Mouse (Mus musculus) cerebellum, adult 2 months (tissue): Measurements from ENCODE around the gene Kpnb1.

Source experiments
- CTCF ChIP-seq: fragments of 200-500 bp; IDR thresholded peaks from 2 replicates; pipeline ENCODE4 v1.5.1; 2011; ENCODE audit warnings: low read depth, mild to moderate bottlenecking, control low read depth, low read length, moderate library complexity, borderline replicate concordance; ENCODE audit not compliant: insufficient read depth
- POLR2A ChIP-seq: fragments of 200-500 bp; IDR thresholded peaks from 2 replicates; pipeline ENCODE4 v1.6.1; 2011; ENCODE audit warnings: low read length, control low read depth, borderline replicate concordance; ENCODE audit not compliant: insufficient read depth

DNA sequence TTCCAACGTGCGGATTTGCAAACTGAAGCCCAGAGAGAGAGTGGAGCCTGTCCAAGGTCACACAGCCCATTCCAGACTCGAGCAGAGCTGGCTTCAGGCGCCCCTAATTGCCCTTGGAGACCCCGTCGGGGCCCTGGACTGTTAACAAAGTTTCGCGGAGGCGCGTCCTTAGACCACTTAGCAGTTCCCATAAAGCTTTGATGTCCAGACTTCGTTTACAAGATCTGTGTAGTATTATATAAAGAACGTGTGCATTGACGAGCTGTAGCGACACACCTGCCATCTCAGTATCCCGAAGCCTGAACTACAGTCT is 918 bp upstream of the Kpnb1 start:
- TF ChIP-seq POLR2A (no peak), CTCF (no peak)
